Mouse (Mus musculus): ENCODE data around the gene Gm20605. TPM values are rescaled to one million over a fixed set of nuclear protein-coding genes. Genes with fewer than 3 reads are reported as not detected.

The Gm20605 gene
- total RNA-seq (2021) = 1 to 10 TPM; 3.9 to 4.9 TPM

GRCm38 (mm10) chr5:137628498-137629305 lies at the start of gene Gm20605, which contains the start of the genes Fbxo24 and Lrch4:
TSS of gene Gm20605 (plus strand) at chr5:137629175.
TSS of gene Fbxo24 (minus strand) at chr5:137629002.
TSS of gene Lrch4 (plus strand) at chr5:137629121.
- intact Hi-C loops (cut with DNase I) = loop anchor here (5.0 kb wide), 1 partner anchor 41 kb away; no protein-coding TSS in a partner anchor
- peak; percentile 96 for DNase-seq

- DNase-seq = no peak
- intact Hi-C loops (cut with DNase I) = no loop called here
Observed at GRCm38 (mm10) chr5:137580246-137580645, 48.7 kb upstream of the Gm20605 start.

- DNase-seq = no peak
- intact Hi-C loops (cut with DNase I) = no loop called here
Observed at GRCm38 (mm10) chr5:137582702-137583101, 46.3 kb upstream of the Gm20605 start.

GRCm38 (mm10) chr5:137583670-137584169 lies 45.3 kb upstream of the Gm20605 start:
- intact Hi-C loops (cut with DNase I) = loop anchor here (2.0 kb wide), 1 partner anchor 69 kb away; no protein-coding TSS in a partner anchor
- peak; percentile 27 to 39 for DNase-seq

GRCm38 (mm10) chr5:137584976-137585375 lies 44.0 kb upstream of the Gm20605 start:
- DNase-seq = peak; percentile 68 to 73
- intact Hi-C loops (cut with DNase I) = loop anchor here (2.0 to 5.0 kb wide), 4 partner anchors 42 to 172 kb away; partner anchors contain the start of genes Fbxo24, Gm20605 and Lrch4

GRCm38 (mm10) chr5:137590507-137590906 lies 38.5 kb upstream of the Gm20605 start:
- intact Hi-C loops (cut with DNase I) = no loop called here
- no peak for DNase-seq

GRCm38 (mm10) chr5:137595921-137596320 lies 33.1 kb upstream of the Gm20605 start:
- intact Hi-C loops (cut with DNase I) = no loop called here
- DNase-seq = no peak

- DNase-seq = no peak
- intact Hi-C loops (cut with DNase I) = no loop called here
Observed at GRCm38 (mm10) chr5:137596601-137597261, 32.2 kb upstream of the Gm20605 start.

- intact Hi-C loops (cut with DNase I) = no loop called here
Observed at GRCm38 (mm10) chr5:137597625-137598024, 31.4 kb upstream of the Gm20605 start.

GRCm38 (mm10) chr5:137598100-137598826 lies 30.7 kb upstream of the Gm20605 start:
- intact Hi-C loops (cut with DNase I) = no loop called here

More at GRCm38 (mm10) chr5:137597625-137598024, 31.4 kb upstream of the Gm20605 start:
- no peak for DNase-seq

GRCm38 (mm10) chr5:137599600-137599999 lies 29.4 kb upstream of the Gm20605 start:
- intact Hi-C loops (cut with DNase I) = no loop called here
- DNase-seq = no peak

More at GRCm38 (mm10) chr5:137598100-137598826, 30.7 kb upstream of the Gm20605 start:
- no peak for DNase-seq

GRCm38 (mm10) chr5:137600281-137600618 lies 28.7 kb upstream of the Gm20605 start:
- intact Hi-C loops (cut with DNase I) = loop anchor here (2.0 to 5.0 kb wide), 2 partner anchors 67 to 142 kb away; partner anchors contain the start of genes Epo, Gnb2 and Nyap1

GRCm38 (mm10) chr5:137600619-137601364 lies 28.2 kb upstream of the Gm20605 start, which contains the start of gene Mospd3:
TSS of gene Mospd3 (minus strand) at chr5:137601058.
- peak; percentile 97 to 98 for DNase-seq
- intact Hi-C loops (cut with DNase I) = loop anchor here (1.0 to 5.0 kb wide), 3 partner anchors 27 to 142 kb away; partner anchors contain the start of genes Epo, Gnb2 and Nyap1

More at GRCm38 (mm10) chr5:137600281-137600618, 28.7 kb upstream of the Gm20605 start:
- DNase-seq = no peak

GRCm38 (mm10) chr5:137601365-137601729 lies 27.6 kb upstream of the Gm20605 start:
- intact Hi-C loops (cut with DNase I) = loop anchor here (1.0 to 5.0 kb wide), 3 partner anchors 26 to 141 kb away; partner anchors contain the start of genes Epo, Gnb2 and Nyap1
- DNase-seq = peak; percentile 47 to 48

GRCm38 (mm10) chr5:137607860-137608653 lies 20.9 kb upstream of the Gm20605 start:
- intact Hi-C loops (cut with DNase I) = no loop called here
- no peak for DNase-seq

GRCm38 (mm10) chr5:137608654-137609190 lies 20.3 kb upstream of the Gm20605 start:
- DNase-seq = no peak
- intact Hi-C loops (cut with DNase I) = no loop called here

- intact Hi-C loops (cut with DNase I) = no loop called here
- DNase-seq = no peak
Observed at GRCm38 (mm10) chr5:137609292-137609691, 19.7 kb upstream of the Gm20605 start.

GRCm38 (mm10) chr5:137610056-137610455 lies 18.9 kb upstream of the Gm20605 start:
- DNase-seq = no peak
- intact Hi-C loops (cut with DNase I) = no loop called here
